Mouse (Mus musculus) limb, embryonic 10.5 days (tissue): ENCODE results near the gene Gpr132. TPM values are rescaled to one million over a fixed set of nuclear protein-coding genes. Genes with fewer than 3 reads are reported as not detected.
"Not testable (repeated sequence)": the region's sequence is repeated elsewhere in the genome, so short reads cannot be mapped to it uniquely, and the experiment has no call there.

Experiments
- DNase-seq: peaks from one replicate; pipeline ENCODE4 v3.0.0-alpha.2; 2017; ENCODE audit warnings: low spot score
- H3K27ac ChIP-seq: fragments of 300-500 bp; sonication (generic); 2 replicates; pipeline ENCODE4 v1.5.1; 2016; ENCODE audit warnings: mild to moderate bottlenecking
- H3K27me3 ChIP-seq: fragments of 300-500 bp; sonication (generic); 2 replicates; pipeline ENCODE4 v1.6.1; 2016; ENCODE audit warnings: low read depth, mild to moderate bottlenecking; ENCODE audit not compliant: poor library complexity, severe bottlenecking
- H3K36me3 ChIP-seq: fragments of 300-500 bp; sonication (generic); 2 replicates; pipeline ENCODE4 v1.6.1; 2016; ENCODE audit warnings: mild to moderate bottlenecking, moderate library complexity
- H3K4me1 ChIP-seq: fragments of 300-500 bp; sonication (generic); 2 replicates; pipeline ENCODE4 v1.6.1; 2016
- H3K4me3 ChIP-seq: fragments of 300-500 bp; sonication (generic); 2 replicates; pipeline ENCODE4 v1.5.1; 2016; ENCODE audit warnings: mild to moderate bottlenecking, moderate library complexity
- H3K9me3 ChIP-seq: fragments of 300-500 bp; sonication (generic); replicated peaks from 2 replicates; pipeline ENCODE4 v1.6.1; 2016; ENCODE audit warnings: mild to moderate bottlenecking
- WGBS: fragments of 180-500 bp; shearing (Covaris S2); methylation state at CpG from one replicate; pipeline ENCODE4 v1.1.7; 2016; 5-methylcytosine and 5-hydroxymethylcytosine counted together
- polyA plus RNA-seq: library from polyadenylated mRNA; unstranded; fragments of >200 nt; fragmentation: Nextera tagmentation; extraction: Ambion mirVana; gene quantifications from 2 replicates; pipeline ENCODE4 v1.2.1, GENCODE M21; 2016

The Gpr132 gene
- polyA plus RNA-seq, 1 experiment from 2014 or later = not detected

DNA sequence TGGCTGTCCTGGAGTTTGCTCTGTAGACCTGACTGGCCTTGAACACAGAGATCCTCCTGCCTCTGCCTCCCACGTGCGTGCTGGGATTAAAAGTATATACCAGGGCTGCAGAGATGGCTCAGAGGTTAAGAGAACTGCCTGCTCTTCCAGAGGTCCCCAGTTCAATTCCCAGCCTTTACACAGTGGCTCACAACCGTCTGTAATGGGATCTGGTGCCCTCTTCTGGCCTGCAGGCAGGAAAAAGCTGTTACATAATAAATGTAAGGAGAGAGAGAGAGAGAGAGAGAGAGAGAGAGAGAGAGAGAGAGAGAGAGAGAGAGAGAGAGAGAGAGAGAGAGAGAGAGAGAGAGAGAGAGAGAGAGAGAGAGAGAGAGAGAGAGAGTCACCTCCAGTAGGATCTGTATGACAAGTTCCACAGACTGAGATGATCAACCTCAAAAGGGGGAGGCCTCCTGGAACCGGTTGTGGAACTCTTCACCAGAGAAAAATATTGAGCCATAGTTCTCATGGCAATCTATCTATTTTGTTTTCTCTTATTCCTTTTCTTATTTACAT is 26.6 kb downstream of the Gpr132 start:
- H3K27ac ChIP-seq, H3K4me3 ChIP-seq, H3K4me1 ChIP-seq, H3K27me3 ChIP-seq, H3K9me3 ChIP-seq, H3K36me3 ChIP-seq, DNase-seq: not testable (repeated sequence)
- WGBS = 63% methylated on average over 4 of the region's 4 CpGs

- Histone ChIP-seq H3K4me1 (no peaks in the 10 kb centered on the region), H3K9me3 (no peaks in the 10 kb centered on the region)
- WGBS = 77% methylated on average over 25 of the region's 25 CpGs
Observed at GRCm38 (mm10) chr12:112840209-112841086, 27.6 kb downstream of the Gpr132 start.

DNA sequence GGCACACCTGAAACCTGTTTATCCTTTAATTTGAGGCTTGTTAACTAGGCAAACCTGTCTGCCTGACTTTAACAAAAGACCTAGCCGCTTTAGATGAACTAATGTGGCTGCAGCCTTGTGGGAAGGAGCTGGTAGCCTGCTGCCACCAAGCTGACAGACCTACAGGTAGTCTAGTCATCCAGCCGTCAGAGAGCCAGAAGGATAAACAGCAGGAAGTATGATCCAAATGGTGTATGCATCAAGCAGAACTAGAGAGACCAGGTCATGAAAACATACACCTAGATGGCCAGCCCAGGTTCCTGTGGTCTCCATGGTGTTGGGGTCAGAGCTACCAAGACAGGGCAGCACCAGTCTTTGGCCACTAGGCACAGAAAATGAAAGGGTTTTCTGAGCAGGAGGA is 33.0 kb downstream of the Gpr132 start:
- Histone ChIP-seq H3K4me3 (no peak overlapping the region), H3K36me3 (peaks cover 30% of the 10 kb centered on the region), H3K4me1 (peaks cover 8% of the 10 kb centered on the region), H3K27me3 (no peaks in the 10 kb centered on the region), H3K9me3 (no peaks in the 10 kb centered on the region), H3K27ac (no peak overlapping the region)
- no peak for DNase-seq
- 76% methylated on average over 2 of the region's 2 CpGs for WGBS

More at GRCm38 (mm10) chr12:112840209-112841086, 27.6 kb downstream of the Gpr132 start:
- H3K27me3 ChIP-seq = no peaks in the 10 kb centered on the region
- H3K4me3 ChIP-seq = no peak overlapping the region
- no peak overlapping the region for H3K27ac ChIP-seq
- DNase-seq = no peak
- no peaks in the 10 kb centered on the region for H3K36me3 ChIP-seq

GRCm38 (mm10) chr12:112833527-112833926 is 34.5 kb downstream of the Gpr132 start:
- DNase-seq = no peak
- WGBS = 89% methylated on average over 6 of the region's 6 CpGs
- H3K4me3 ChIP-seq = no peak overlapping the region
- peaks cover 8% of the 10 kb centered on the region for H3K4me1 ChIP-seq
- H3K27ac ChIP-seq = no peak overlapping the region
- no peaks in the 10 kb centered on the region for H3K9me3 ChIP-seq
- H3K27me3 ChIP-seq = no peaks in the 10 kb centered on the region
- H3K36me3 ChIP-seq = peaks cover 30% of the 10 kb centered on the region

DNA sequence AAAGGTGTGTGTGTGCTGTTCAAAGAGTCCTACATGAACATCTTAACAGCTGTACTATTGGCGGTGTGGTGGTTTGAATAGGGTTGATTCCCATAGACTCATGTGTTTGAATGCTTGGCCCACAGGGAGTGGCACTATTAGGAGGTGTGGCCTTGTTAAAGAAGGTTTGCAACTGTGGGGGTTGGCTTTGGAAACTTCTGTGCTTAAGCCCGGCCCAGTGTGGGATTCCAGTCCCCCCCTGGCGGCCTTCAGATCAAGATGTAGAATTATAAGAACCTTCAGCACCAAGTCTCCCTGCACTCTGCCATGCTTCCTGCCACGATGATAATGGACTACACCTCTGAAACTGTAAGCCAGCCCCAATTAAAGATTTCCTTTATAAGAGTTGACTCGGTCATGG is 35.6 kb downstream of the Gpr132 start:
- Histone ChIP-seq H3K4me3 (no peak overlapping the region), H3K9me3 (no peaks in the 10 kb centered on the region), H3K27ac (no peak overlapping the region), H3K36me3 (peaks cover 37% of the 10 kb centered on the region), H3K4me1 (peaks cover 15% of the 10 kb centered on the region), H3K27me3 (no peaks in the 10 kb centered on the region)
- no peak for DNase-seq
- 90% methylated on average over 5 of the region's 5 CpGs for WGBS

DNA sequence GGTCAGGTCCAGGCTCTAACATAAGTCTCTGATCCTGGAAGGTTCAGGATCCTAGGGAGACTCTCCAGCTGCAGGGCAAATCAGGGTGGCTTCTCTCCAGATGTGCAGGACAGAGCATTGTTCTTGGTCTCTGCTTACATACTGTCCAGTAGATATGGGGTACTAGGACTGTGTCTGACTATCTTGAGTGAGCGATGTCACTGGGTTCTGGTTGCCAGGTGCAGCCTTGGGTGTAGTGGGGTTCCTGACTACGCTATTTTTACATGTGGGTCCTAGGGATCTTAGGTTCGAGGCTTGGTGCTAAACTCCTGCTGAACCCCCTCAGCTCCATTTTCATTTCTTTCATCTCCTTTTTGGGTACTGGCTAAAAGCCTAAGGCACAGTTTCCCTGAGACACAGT is 37.5 kb downstream of the Gpr132 start:
- peak overlapping the region; percentile 98 for H3K27ac ChIP-seq
- no peaks in the 10 kb centered on the region for H3K9me3 ChIP-seq
- H3K4me1 ChIP-seq = peaks cover 30% of the 10 kb centered on the region
- peaks cover 55% of the 10 kb centered on the region for H3K36me3 ChIP-seq
- H3K4me3 ChIP-seq = peak overlapping the region; percentile 92
- WGBS = 90% methylated on average over 3 of the region's 3 CpGs
- no peaks in the 10 kb centered on the region for H3K27me3 ChIP-seq
- no peak for DNase-seq

DNA sequence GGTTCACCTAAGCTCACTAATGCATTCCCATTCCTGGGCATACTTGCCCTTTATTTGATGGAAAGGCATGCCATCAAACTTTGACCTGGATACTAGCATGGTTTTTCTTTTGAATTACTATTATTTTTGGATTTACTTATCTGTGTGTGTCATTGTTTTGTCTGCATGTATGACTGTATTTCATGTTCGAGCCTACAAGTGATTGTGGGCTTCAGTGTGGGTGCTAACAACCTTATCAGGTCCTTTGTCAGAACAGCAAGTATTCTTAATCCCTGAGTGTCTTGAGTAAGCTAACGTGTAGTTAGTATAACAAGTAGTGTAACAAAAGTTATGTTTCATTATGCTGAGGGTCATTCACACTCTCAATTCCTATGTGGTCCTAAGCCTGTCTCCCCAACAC is 37.9 kb downstream of the Gpr132 start:
- Histone ChIP-seq H3K9me3 (no peaks in the 10 kb centered on the region), H3K36me3 (peaks cover 59% of the 10 kb centered on the region), H3K27ac (peak overlapping the region; percentile 98), H3K4me3 (peak overlapping the region; percentile 92), H3K4me1 (peaks cover 30% of the 10 kb centered on the region), H3K27me3 (no peaks in the 10 kb centered on the region)
- 50% methylated on average over 2 of the region's 2 CpGs for WGBS
- DNase-seq = no peak

GRCm38 (mm10) chr12:112829244-112829864 is 38.7 kb downstream of the Gpr132 start, which contains the start of gene Cdca4:
Cdca4 (minus strand) TSS chr12:112829423.
- Histone ChIP-seq H3K36me3 (peaks cover 67% of the 10 kb centered on the region), H3K4me1 (peaks cover 30% of the 10 kb centered on the region), H3K27ac (peak within 1 kb of the TSS; percentile 98), H3K27me3 (no peaks in the 10 kb centered on the region), H3K9me3 (no peaks in the 10 kb centered on the region), H3K4me3 (peak within 1 kb of the TSS; percentile 92)
- 1% methylated on average over 70 of the region's 72 CpGs for WGBS
- DNase-seq = peak; percentile 100

- WGBS = under 1% methylated on average over 50 of the region's 51 CpGs
- H3K4me3 ChIP-seq = peak overlapping the region; percentile 92
- no peak for DNase-seq
- peaks cover 69% of the 10 kb centered on the region for H3K36me3 ChIP-seq
- no peaks in the 10 kb centered on the region for H3K27me3 ChIP-seq
- no peaks in the 10 kb centered on the region for H3K9me3 ChIP-seq
- H3K27ac ChIP-seq = peak overlapping the region; percentile 98
- peaks cover 33% of the 10 kb centered on the region for H3K4me1 ChIP-seq
Observed at GRCm38 (mm10) chr12:112828501-112829243, 39.4 kb downstream of the Gpr132 start.

DNA sequence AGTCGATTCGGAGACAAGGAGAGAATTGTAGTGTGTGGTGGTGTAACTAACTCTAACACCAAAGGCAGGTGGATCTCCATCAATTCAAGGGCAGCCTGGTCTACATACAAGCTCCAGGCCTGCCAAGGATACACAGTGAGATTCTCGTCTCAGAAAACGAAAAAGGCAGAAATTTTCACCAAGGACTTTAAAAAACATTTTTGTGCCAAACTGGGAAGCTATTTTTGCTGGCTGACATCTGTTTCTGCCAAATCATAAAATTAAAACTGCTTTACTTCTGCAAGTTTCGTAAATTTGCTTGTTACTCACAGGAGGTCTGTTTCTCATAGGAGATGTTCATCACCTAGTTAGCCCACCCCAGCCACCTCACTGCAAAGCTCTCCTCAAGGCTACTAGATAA is 42.1 kb downstream of the Gpr132 start:
- Histone ChIP-seq H3K9me3 (no peaks in the 10 kb centered on the region), H3K36me3 (peaks cover 70% of the 10 kb centered on the region), H3K27ac (no peak overlapping the region), H3K4me1 (peaks cover 36% of the 10 kb centered on the region), H3K27me3 (no peaks in the 10 kb centered on the region), H3K4me3 (no peak overlapping the region)
- 88% methylated on average over 5 of the region's 5 CpGs for WGBS
- no peak for DNase-seq

- H3K27ac ChIP-seq = no peak overlapping the region
- H3K9me3 ChIP-seq = no peaks in the 10 kb centered on the region
- no peaks in the 10 kb centered on the region for H3K27me3 ChIP-seq
- peaks cover 28% of the 10 kb centered on the region for H3K4me1 ChIP-seq
- H3K36me3 ChIP-seq = peaks cover 97% of the 10 kb centered on the region
- no peak for DNase-seq
- H3K4me3 ChIP-seq = no peak overlapping the region
- WGBS = 84% methylated on average over 4 of the region's 4 CpGs
Observed at GRCm38 (mm10) chr12:112823221-112823620, 44.8 kb downstream of the Gpr132 start.

- Histone ChIP-seq H3K27ac (no peak overlapping the region), H3K36me3 (peaks cover 98% of the 10 kb centered on the region), H3K4me1 (peaks cover 24% of the 10 kb centered on the region), H3K27me3 (no peaks in the 10 kb centered on the region), H3K4me3 (no peak overlapping the region), H3K9me3 (no peaks in the 10 kb centered on the region)
- DNase-seq = no peak
- WGBS = 84% methylated on average over 2 of the region's 2 CpGs
Observed at GRCm38 (mm10) chr12:112822676-112823075, 45.4 kb downstream of the Gpr132 start.
